Mouse (Mus musculus) erythroblast, embryonic 14.5 days (primary cell): ENCODE data around the gene Cyb5r3. TPM values are rescaled to one million over a fixed set of nuclear protein-coding genes. Genes with fewer than 3 reads are reported as not detected.

Source experiments
- H3K27me3 ChIP-seq: 2 replicates; pipeline ENCODE4 v1.6.1; 2012; ENCODE audit warnings: inconsistent platforms; ENCODE audit not compliant: control insufficient read depth
- H3K36me3 ChIP-seq: 2 replicates; pipeline ENCODE4 v1.6.1; 2012; ENCODE audit warnings: mild to moderate bottlenecking, inconsistent platforms; ENCODE audit not compliant: control insufficient read depth
- H3K4me1 ChIP-seq: 2 replicates; pipeline ENCODE4 v1.6.1; 2012; ENCODE audit warnings: inconsistent platforms; ENCODE audit not compliant: control insufficient read depth
- H3K4me3 ChIP-seq: replicated peaks from 2 replicates; pipeline ENCODE3; 2012; ENCODE audit warnings: moderate library complexity, mild to moderate bottlenecking, inconsistent platforms
- H3K9me3 ChIP-seq: 2 replicates; pipeline ENCODE4 v1.6.1; 2012; ENCODE audit warnings: low read length, inconsistent platforms, mixed read lengths; ENCODE audit not compliant: control insufficient read depth
- GATA1 ChIP-seq: IDR thresholded peaks from 2 replicates; pipeline ENCODE4 v1.6.1; 2012; ENCODE audit warnings: low read length, inconsistent platforms, mixed read lengths
- TAL1 ChIP-seq: IDR thresholded peaks from 3 replicates; pipeline ENCODE4 v1.6.1; 2012; ENCODE audit warnings: low read length, inconsistent platforms, mixed read lengths
- polyA plus RNA-seq: library from polyadenylated mRNA; stranded (reverse); fragments of >175 nt; gene quantifications from 2 replicates; pipeline ENCODE4 v1.2.3, GENCODE M21; 2012

Cyb5r3 gene
- polyA plus RNA-seq, 1 experiment: 42.0 TPM

- Histone ChIP-seq H3K36me3 (peaks cover 62% of the 10 kb centered on the region), H3K4me3 (no peak overlapping the region), H3K9me3 (no peaks in the 10 kb centered on the region), H3K27me3 (no peaks in the 10 kb centered on the region), H3K4me1 (peaks cover 4% of the 10 kb centered on the region; the same call in 1 of the 2 replicates)
- TF ChIP-seq GATA1 (no peak), TAL1 (no peak)
These were observed 57.3 kb downstream of the Cyb5r3 start for GRCm38 (mm10) chr15:83115071-83115470.

- Histone ChIP-seq H3K4me3 (no peak overlapping the region), H3K27me3 (no peaks in the 10 kb centered on the region), H3K4me1 (peaks cover 2% of the 10 kb centered on the region; the same call in 1 of the 2 replicates), H3K36me3 (peaks cover 53% of the 10 kb centered on the region), H3K9me3 (no peaks in the 10 kb centered on the region)
- TF ChIP-seq GATA1 (no peak), TAL1 (no peak)
These were observed 58.3 kb downstream of the Cyb5r3 start for GRCm38 (mm10) chr15:83114106-83114505.

- peaks cover 41% of the 10 kb centered on the region for H3K36me3 ChIP-seq
- H3K4me3 ChIP-seq: no peak overlapping the region
These were observed 59.5 kb downstream of the Cyb5r3 start for GRCm38 (mm10) chr15:83112898-83113297.

GRCm38 (mm10) chr15:83111874-83112273 is 60.5 kb downstream of the Cyb5r3 start:
- H3K27me3 ChIP-seq: no peaks in the 10 kb centered on the region
- H3K4me1 ChIP-seq: peaks cover 2% of the 10 kb centered on the region; the same call in 1 of the 2 replicates
- TF ChIP-seq GATA1 (no peak), TAL1 (no peak)
- peaks cover 30% of the 10 kb centered on the region for H3K36me3 ChIP-seq
- H3K4me3 ChIP-seq: no peak overlapping the region
- H3K9me3 ChIP-seq: no peaks in the 10 kb centered on the region

More at GRCm38 (mm10) chr15:83112898-83113297, 59.5 kb downstream of the Cyb5r3 start:
- TF ChIP-seq TAL1: no peak
- TF ChIP-seq GATA1: no peak
- no peaks in the 10 kb centered on the region for H3K27me3 ChIP-seq
- peaks cover 2% of the 10 kb centered on the region; the same call in 1 of the 2 replicates for H3K4me1 ChIP-seq
- H3K9me3 ChIP-seq: no peaks in the 10 kb centered on the region

- peaks cover 2% of the 10 kb centered on the region; the same call in 1 of the 2 replicates for H3K4me1 ChIP-seq
- H3K9me3 ChIP-seq: no peaks in the 10 kb centered on the region
- no peak for TF ChIP-seq GATA1
- TF ChIP-seq TAL1: no peak
- no peak overlapping the region for H3K4me3 ChIP-seq
- no peaks in the 10 kb centered on the region for H3K27me3 ChIP-seq
- peaks cover 25% of the 10 kb centered on the region for H3K36me3 ChIP-seq
These were observed 61.1 kb downstream of the Cyb5r3 start for GRCm38 (mm10) chr15:83111290-83111689.

GRCm38 (mm10) chr15:83107814-83108213 is 64.6 kb downstream of the Cyb5r3 start:
- H3K27me3 ChIP-seq: no peaks in the 10 kb centered on the region
- no peaks in the 10 kb centered on the region for H3K36me3 ChIP-seq
- TF ChIP-seq GATA1: no peak
- no peak for TF ChIP-seq TAL1
- no peaks in the 10 kb centered on the region; the same call in 1 of the 2 replicates for H3K4me1 ChIP-seq
- no peaks in the 10 kb centered on the region for H3K9me3 ChIP-seq
- H3K4me3 ChIP-seq: no peak overlapping the region

- Histone ChIP-seq H3K27me3 (no peaks in the 10 kb centered on the region), H3K9me3 (no peaks in the 10 kb centered on the region), H3K36me3 (no peaks in the 10 kb centered on the region), H3K4me3 (no peak overlapping the region), H3K4me1 (no peaks in the 10 kb centered on the region)
- TF ChIP-seq TAL1 (no peak), GATA1 (no peak)
These were observed 66.0 kb downstream of the Cyb5r3 start for GRCm38 (mm10) chr15:83106426-83106825.

Other genes starting within 250 kb of the Cyb5r3 start
- 0.94 and 0.95 TPM in 2 replicates for gene Tcf20, start 184.7 kb downstream of the Cyb5r3 start, polyA plus RNA-seq
- 0.04 and 0.05 TPM in 2 replicates for gene Nfam1, start 139.3 kb downstream of the Cyb5r3 start, polyA plus RNA-seq
- 0.07 and 0.31 TPM in 2 replicates for gene Serhl, start 83.1 kb downstream of the Cyb5r3 start, polyA plus RNA-seq
- 3.3 and 5.1 TPM in 2 replicates for gene Rrp7a, start 49.8 kb downstream of the Cyb5r3 start, polyA plus RNA-seq
- 7.8 and 8.4 TPM in 2 replicates for gene Poldip3, start 23.2 kb downstream of the Cyb5r3 start, polyA plus RNA-seq
- gene A4galt, start 79.2 kb upstream of the Cyb5r3 start, polyA plus RNA-seq: not detected in 2 replicates
- 2.4 and 3.3 TPM in 2 replicates for gene Arfgap3, start 177.7 kb upstream of the Cyb5r3 start, polyA plus RNA-seq